Comparison of ENCODE assay signal across 26 mouse cellular contexts in genomic region chr3:68470622-68471021, GRCm38 (mm10).
DNase-seq lines count a peak whose midpoint lies in the region; ATAC-seq lines count a peak whose summit lies in the region.
"Had no signal": no experiment of that assay in that cellular context is flagged by ENCODE, and none has a peak within 500 bp of the region (broad histone marks: within the 10 kb centered on the region; RNA-seq: fewer than 3 reads in every experiment).

No protein-coding gene starts in this region.

- H3K4me1 ChIP-seq in heart, embryonic 13.5 days = peaks cover 47% of the 10 kb centered on the region
- peaks cover 38% of the 10 kb centered on the region for H3K4me1 ChIP-seq in kidney, embryonic 16.5 days (ENCODE audit: insufficient read depth, low read length)
- H3K4me1 ChIP-seq in limb, embryonic 10.5 days = peaks cover 46% of the 10 kb centered on the region
- H3K4me1 ChIP-seq in stomach, embryonic 14.5 days (ENCODE audit: control insufficient read depth, insufficient read depth, low read length) = peaks cover 20% of the 10 kb centered on the region

- WGBS in heart, embryonic 13.5 days = 57% methylated on average over 5 of the region's 5 CpGs
- WGBS in kidney, embryonic 16.5 days = 59% methylated on average over 5 of the region's 5 CpGs
- 65% methylated on average over 5 of the region's 5 CpGs for WGBS in limb, embryonic 10.5 days
- 33% methylated on average over 5 of the region's 5 CpGs for WGBS in stomach, embryonic 14.5 days

- H3K4me3 ChIP-seq in heart, embryonic 13.5 days = 0 out of 2 replicates have a peak overlapping the region, but pooled peaks have one; percentile 0
- no peak overlapping the region for H3K4me3 ChIP-seq in kidney, embryonic 16.5 days (ENCODE audit: low read length)
- no peak overlapping the region for H3K4me3 ChIP-seq in limb, embryonic 10.5 days
- no peak overlapping the region for H3K4me3 ChIP-seq in stomach, embryonic 14.5 days (ENCODE audit: low read depth, low read length)
- H3K4me3 ChIP-seq: forebrain, embryonic 10.5 days; heart, embryonic 15.5 days; left cerebral cortex, adult 2 months; midbrain, embryonic 15.5 days; neural tube, embryonic 12.5 days had no signal

- intact Hi-C loops in heart, postnatal 36 days (cut with DNase I) = loop anchor here (1.0 kb wide), 1 partner anchor 73 kb away; no protein-coding TSS in a partner anchor

- no peak for DNase-seq in heart, postnatal 36 days
- DNase-seq in kidney, postnatal 14 days = no peak
- no peak for DNase-seq in limb, embryonic 10.5 days (ENCODE audit: low spot score)
- no peak for DNase-seq in right cerebral cortex, adult 2 months (ENCODE audit: low spot score in 2 of 2)
- DNase-seq: adrenal gland, postnatal 36 days; B cell, adult 2 months; cerebellum, adult 9-10 months; gastrocnemius, postnatal 36 days; liver, postnatal 0 days; right cerebral cortex, postnatal 25 days; thymus, adult 18-20 months; thymus, postnatal 36 days had no signal

- H3K4me2 ChIP-seq in heart, embryonic 13.5 days = peak overlapping the region; percentile 68
- H3K4me2 ChIP-seq in kidney, embryonic 16.5 days (replicated peaks; ENCODE audit: low read depth, low read length) = no peak overlapping the region
- no peak overlapping the region for H3K4me2 ChIP-seq in stomach, embryonic 14.5 days (replicated peaks; ENCODE audit: low read depth, low read length)
- H3K4me2 ChIP-seq: liver, embryonic 11.5 days; midbrain, embryonic 15.5 days; neural tube, embryonic 12.5 days had no signal

- no peaks in the 10 kb centered on the region for H3K9me3 ChIP-seq in heart, embryonic 13.5 days
- H3K9me3 ChIP-seq in kidney, embryonic 16.5 days (ENCODE audit: low read length) = no peaks in the 10 kb centered on the region
- H3K9me3 ChIP-seq in limb, embryonic 10.5 days (replicated peaks) = no peaks in the 10 kb centered on the region
- H3K9me3 ChIP-seq in stomach, embryonic 14.5 days (ENCODE audit: control insufficient read depth, low read depth, low read length) = no peaks in the 10 kb centered on the region
- H3K9me3 ChIP-seq: forebrain, embryonic 10.5 days; heart, embryonic 15.5 days; midbrain, embryonic 15.5 days; neural tube, embryonic 12.5 days had no signal

- peak overlapping the region; percentile 59; the same call in 1 of the 2 replicates for H3K27ac ChIP-seq in heart, embryonic 13.5 days (replicated peaks)
- H3K27ac ChIP-seq in kidney, embryonic 16.5 days (ENCODE audit: low read length) = peak overlapping the region; percentile 41; the same call in 1 of the 2 replicates
- H3K27ac ChIP-seq in limb, embryonic 10.5 days = peak overlapping the region; percentile 48; the same call in 1 of the 2 replicates
- H3K27ac ChIP-seq in stomach, embryonic 14.5 days (ENCODE audit: low read length) = peak overlapping the region; percentile 11; the same call in 1 of the 2 replicates
- H3K27ac ChIP-seq: forebrain, embryonic 10.5 days; left cerebral cortex, adult 2 months; macrophage; midbrain, embryonic 15.5 days; neural tube, embryonic 12.5 days had no signal

- H3K27me3 ChIP-seq in heart, embryonic 13.5 days (replicated peaks) = no peaks in the 10 kb centered on the region
- no peaks in the 10 kb centered on the region for H3K27me3 ChIP-seq in kidney, embryonic 16.5 days (ENCODE audit: insufficient read depth, low read length)
- H3K27me3 ChIP-seq in limb, embryonic 10.5 days (ENCODE audit: low read depth, poor library complexity, severe bottlenecking) = no peaks in the 10 kb centered on the region
- H3K27me3 ChIP-seq in stomach, embryonic 14.5 days (ENCODE audit: control insufficient read depth, insufficient read depth, low read length) = no peaks in the 10 kb centered on the region
- H3K27me3 ChIP-seq: CH12.LX; heart, embryonic 15.5 days; midbrain, embryonic 15.5 days; neural tube, embryonic 12.5 days; Patski had no signal

- ATAC-seq in heart, embryonic 13.5 days (ENCODE audit: extremely low read depth, insufficient number of reproducible peaks, low FRiP score, low TSS enrichment) = no peak
- no peak for ATAC-seq in kidney, embryonic 16.5 days (ENCODE audit: low FRiP score, low TSS enrichment)
- no peak for ATAC-seq in stomach, embryonic 14.5 days (ENCODE audit: insufficient number of reproducible peaks, insufficient read depth, low FRiP score, low read depth)
- ATAC-seq: hindbrain, embryonic 16.5 days; liver, postnatal 0 days; midbrain, embryonic 15.5 days had no signal

- no peaks in the 10 kb centered on the region for H3K36me3 ChIP-seq in heart, embryonic 13.5 days
- no peaks in the 10 kb centered on the region for H3K36me3 ChIP-seq in kidney, embryonic 16.5 days (ENCODE audit: insufficient read depth, low read length)
- H3K36me3 ChIP-seq in limb, embryonic 10.5 days = no peaks in the 10 kb centered on the region
- H3K36me3 ChIP-seq in stomach, embryonic 14.5 days (ENCODE audit: control insufficient read depth, insufficient read depth, low read length) = no peaks in the 10 kb centered on the region
- H3K36me3 ChIP-seq: forebrain, embryonic 10.5 days; G1E; heart, embryonic 15.5 days; midbrain, embryonic 15.5 days; neural tube, embryonic 12.5 days had no signal

- peak overlapping the region; percentile 44 for H3K9ac ChIP-seq in heart, embryonic 13.5 days
- H3K9ac ChIP-seq in kidney, embryonic 16.5 days (replicated peaks; ENCODE audit: low read length) = no peak overlapping the region
- no peak overlapping the region for H3K9ac ChIP-seq in stomach, embryonic 14.5 days (replicated peaks; ENCODE audit: low read depth, low read length)
- H3K9ac ChIP-seq: heart, embryonic 15.5 days; liver, postnatal 0 days; midbrain, embryonic 15.5 days; neural tube, embryonic 12.5 days had no signal
